Mouse (Mus musculus) heart, postnatal 4 days (tissue): Measurements from ENCODE around the gene Slc7a9. TPM values are rescaled to one million over a fixed set of nuclear protein-coding genes. Genes with fewer than 3 reads are reported as not detected.

Experiments used
- DNase-seq: peaks from one replicate; pipeline ENCODE4 v3.0.0; 2021
- total RNA-seq, 2 experiments: library from RNA; stranded (reverse); gene quantifications; 2 replicates each; pipeline ENCODE4 v1.2.3; 2021

Slc7a9 gene
- total RNA-seq: not detected

- no peak for DNase-seq
Measured at GRCm38 (mm10) chr7:35447996-35448846, at the start of gene Slc7a9. Gene Slc7a9 (plus strand): TSS chr7:35448796.

- DNase-seq: no peak
Measured at GRCm38 (mm10) chr7:35401169-35401568, 47.4 kb upstream of the Slc7a9 start.

GRCm38 (mm10) chr7:35415226-35415625 lies 33.4 kb upstream of the Slc7a9 start:
- DNase-seq: no peak

- DNase-seq: no peak
Measured at GRCm38 (mm10) chr7:35415801-35416653, 32.6 kb upstream of the Slc7a9 start.

- DNase-seq: no peak
Measured at GRCm38 (mm10) chr7:35416654-35416948, 32.0 kb upstream of the Slc7a9 start.

GRCm38 (mm10) chr7:35423071-35423470 lies 25.5 kb upstream of the Slc7a9 start:
- DNase-seq: no peak

- no peak for DNase-seq
Measured at GRCm38 (mm10) chr7:35428146-35428545, 20.4 kb upstream of the Slc7a9 start.

- no peak for DNase-seq
Measured at GRCm38 (mm10) chr7:35435266-35435665, 13.3 kb upstream of the Slc7a9 start.

- no peak for DNase-seq
Measured at GRCm38 (mm10) chr7:35447501-35447900, 1.1 kb upstream of the Slc7a9 start.

- no peak for DNase-seq
Measured at GRCm38 (mm10) chr7:35448867-35449266, 271 bp downstream of the Slc7a9 start.

- no peak for DNase-seq
Measured at GRCm38 (mm10) chr7:35456091-35456814, 7.7 kb downstream of the Slc7a9 start.

GRCm38 (mm10) chr7:35460971-35461370 lies 12.4 kb downstream of the Slc7a9 start:
- no peak for DNase-seq

- no peak for DNase-seq
Measured at GRCm38 (mm10) chr7:35465027-35465426, 16.4 kb downstream of the Slc7a9 start.

GRCm38 (mm10) chr7:35467856-35468255 lies 19.3 kb downstream of the Slc7a9 start:
- DNase-seq: no peak

- no peak for DNase-seq
Measured at GRCm38 (mm10) chr7:35470794-35471193, 22.2 kb downstream of the Slc7a9 start.

GRCm38 (mm10) chr7:35476457-35476856 lies 27.9 kb downstream of the Slc7a9 start:
- no peak for DNase-seq

- peak; percentile 14 for DNase-seq
Measured at GRCm38 (mm10) chr7:35485126-35485525, 36.5 kb downstream of the Slc7a9 start.

- DNase-seq: no peak
Measured at GRCm38 (mm10) chr7:35486553-35486952, 38.0 kb downstream of the Slc7a9 start.

GRCm38 (mm10) chr7:35490186-35490585 lies 41.6 kb downstream of the Slc7a9 start:
- DNase-seq: no peak

- DNase-seq: no peak
Measured at GRCm38 (mm10) chr7:35491005-35491404, 42.4 kb downstream of the Slc7a9 start.

- no peak for DNase-seq
Measured at GRCm38 (mm10) chr7:35497516-35497915, 48.9 kb downstream of the Slc7a9 start.

- peak; percentile 33 for DNase-seq
Measured at GRCm38 (mm10) chr7:35501995-35502394, 53.4 kb downstream of the Slc7a9 start.
